Mouse (Mus musculus) hindbrain, embryonic 13.5 days (tissue): ENCODE measurements around the gene Arhgap25. TPM values are rescaled to one million over a fixed set of nuclear protein-coding genes. Genes with fewer than 3 reads are reported as not detected.

ENCODE experiments used
- ATAC-seq: fragments of 200-750 bp; cut with Nextera tagmentation; 2 replicates; pipeline ENCODE4 v1.8.0; 2017; ENCODE audit warnings: moderate TSS enrichment; ENCODE audit not compliant: low FRiP score
- H3K27ac ChIP-seq: fragments of 300-500 bp; sonication (generic); 2 replicates; pipeline ENCODE4 v1.5.1; 2015; ENCODE audit warnings: inconsistent platforms, mild to moderate bottlenecking, moderate library complexity
- H3K27me3 ChIP-seq: fragments of 300-500 bp; sonication (generic); 2 replicates; pipeline ENCODE4 v1.6.1; 2015; ENCODE audit warnings: mild to moderate bottlenecking, inconsistent platforms
- H3K36me3 ChIP-seq: fragments of 300-500 bp; sonication (generic); 2 replicates; pipeline ENCODE4 v1.6.1; 2015; ENCODE audit warnings: mild to moderate bottlenecking, inconsistent platforms
- H3K4me1 ChIP-seq: fragments of 300-500 bp; sonication (generic); replicated peaks from 2 replicates; pipeline ENCODE4 v1.6.1; 2015; ENCODE audit warnings: inconsistent platforms
- H3K4me2 ChIP-seq: fragments of 300-500 bp; sonication (generic); 2 replicates; pipeline ENCODE4 v1.6.1; 2015; ENCODE audit warnings: inconsistent platforms, mild to moderate bottlenecking, moderate library complexity
- H3K4me3 ChIP-seq: fragments of 300-500 bp; sonication (generic); 2 replicates; pipeline ENCODE4 v1.5.1; 2015; ENCODE audit warnings: mild to moderate bottlenecking, inconsistent platforms
- H3K9ac ChIP-seq: fragments of 300-500 bp; sonication (generic); 2 replicates; pipeline ENCODE4 v1.6.1; 2015; ENCODE audit warnings: mild to moderate bottlenecking, inconsistent platforms
- H3K9me3 ChIP-seq: fragments of 300-500 bp; sonication (generic); 2 replicates; pipeline ENCODE4 v1.6.1; 2016; ENCODE audit warnings: inconsistent platforms
- WGBS: fragments of 180-500 bp; shearing (Covaris S2); methylation state at CpG from one replicate; pipeline ENCODE4 v1.1.7; 2015; 5-methylcytosine and 5-hydroxymethylcytosine counted together
- polyA plus RNA-seq: library from polyadenylated mRNA; unstranded; fragments of >200 nt; fragmentation: Nextera tagmentation; extraction: Ambion mirVana; gene quantifications from 2 replicates; pipeline ENCODE4 v1.2.1, GENCODE M21; 2015

Gene Arhgap25
- polyA plus RNA-seq, 1 experiment from 2014 or later: 2.4 TPM

GRCm38 (mm10) chr6:87455507-87455906, 77.6 kb downstream of the Arhgap25 start:
- Histone ChIP-seq H3K36me3 (no peaks in the 10 kb centered on the region), H3K27me3 (no peaks in the 10 kb centered on the region), H3K4me2 (no peak overlapping the region), H3K27ac (no peak overlapping the region), H3K9me3 (no peaks in the 10 kb centered on the region), H3K4me3 (no peak overlapping the region), H3K4me1 (no peaks in the 10 kb centered on the region), H3K9ac (no peak overlapping the region)
- 83% methylated on average over 6 of the region's 6 CpGs for WGBS
- ATAC-seq: no peak

DNA sequence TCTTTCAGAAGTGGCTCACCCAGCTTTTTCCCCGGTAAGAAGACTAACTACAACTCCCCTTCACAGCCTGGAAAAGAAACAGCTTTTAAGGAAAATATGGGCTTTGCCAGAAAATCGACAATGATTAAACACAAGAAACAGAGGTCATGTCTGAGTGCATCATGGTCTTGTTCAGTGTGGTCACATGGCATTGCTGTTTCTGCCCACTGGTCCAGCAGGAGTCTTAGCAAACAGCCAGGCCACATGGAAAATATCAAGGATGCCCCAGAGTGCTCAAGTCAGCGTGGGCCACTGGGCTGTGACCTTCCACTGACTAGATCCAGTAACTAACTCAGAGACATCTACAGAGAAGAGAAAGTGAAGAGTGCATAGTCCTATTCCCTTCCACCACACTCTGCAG, 81.3 kb downstream of the Arhgap25 start:
- no peak for ATAC-seq
- H3K27me3 ChIP-seq: no peaks in the 10 kb centered on the region
- no peak overlapping the region for H3K27ac ChIP-seq
- no peak overlapping the region for H3K4me3 ChIP-seq
- H3K4me2 ChIP-seq: no peak overlapping the region
- H3K4me1 ChIP-seq: no peaks in the 10 kb centered on the region
- H3K9me3 ChIP-seq: no peaks in the 10 kb centered on the region
- no peak overlapping the region for H3K9ac ChIP-seq
- H3K36me3 ChIP-seq: no peaks in the 10 kb centered on the region
- WGBS: 74% methylated on average over 3 of the region's 3 CpGs

- H3K9ac ChIP-seq: no peak overlapping the region
- H3K27me3 ChIP-seq: no peaks in the 10 kb centered on the region
- ATAC-seq: no peak
- H3K36me3 ChIP-seq: no peaks in the 10 kb centered on the region
- H3K4me3 ChIP-seq: no peak overlapping the region
- H3K4me2 ChIP-seq: no peak overlapping the region
- H3K27ac ChIP-seq: no peak overlapping the region
- WGBS: 80% methylated on average over 3 of the region's 3 CpGs
- no peaks in the 10 kb centered on the region for H3K4me1 ChIP-seq
- H3K9me3 ChIP-seq: no peaks in the 10 kb centered on the region
Observed at GRCm38 (mm10) chr6:87451016-87451415, 82.0 kb downstream of the Arhgap25 start.

DNA sequence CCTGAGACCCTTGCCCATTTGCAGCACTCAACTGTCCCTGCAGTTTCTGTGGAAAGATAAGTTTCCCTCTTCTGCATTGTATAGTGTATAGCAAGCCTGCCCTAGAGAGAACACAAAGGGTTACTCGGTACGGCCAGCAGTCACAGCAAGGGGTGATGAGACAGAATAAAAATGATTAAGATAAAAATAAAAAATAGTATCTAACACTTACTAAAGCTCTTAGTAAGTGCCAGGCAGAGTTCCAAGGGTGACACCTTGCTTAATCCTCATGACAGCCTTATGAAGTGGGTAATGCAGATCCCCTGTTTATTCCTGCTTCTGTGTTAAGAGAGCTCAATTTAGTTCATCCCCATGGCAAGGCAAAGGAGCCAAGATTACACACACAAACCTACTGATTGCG, 83.5 kb downstream of the Arhgap25 start:
- no peaks in the 10 kb centered on the region for H3K4me1 ChIP-seq
- no peak for ATAC-seq
- no peaks in the 10 kb centered on the region for H3K36me3 ChIP-seq
- no peak overlapping the region for H3K4me2 ChIP-seq
- H3K4me3 ChIP-seq: no peak overlapping the region
- H3K9ac ChIP-seq: no peak overlapping the region
- no peak overlapping the region for H3K27ac ChIP-seq
- H3K27me3 ChIP-seq: no peaks in the 10 kb centered on the region
- 88% methylated on average over 3 of the region's 3 CpGs for WGBS
- no peaks in the 10 kb centered on the region for H3K9me3 ChIP-seq

- no peak overlapping the region for H3K4me2 ChIP-seq
- no peak overlapping the region for H3K27ac ChIP-seq
- WGBS: 89% methylated on average over 4 of the region's 4 CpGs
Observed at GRCm38 (mm10) chr6:87447217-87447616, 85.8 kb downstream of the Arhgap25 start.

GRCm38 (mm10) chr6:87445222-87445621, 87.8 kb downstream of the Arhgap25 start:
- H3K9ac ChIP-seq: no peak overlapping the region
- no peak overlapping the region for H3K4me3 ChIP-seq
- 77% methylated on average over 7 of the region's 7 CpGs for WGBS
- H3K27ac ChIP-seq: no peak overlapping the region
- no peaks in the 10 kb centered on the region for H3K36me3 ChIP-seq
- no peaks in the 10 kb centered on the region for H3K27me3 ChIP-seq
- no peaks in the 10 kb centered on the region for H3K9me3 ChIP-seq
- H3K4me2 ChIP-seq: no peak overlapping the region
- ATAC-seq: no peak
- no peaks in the 10 kb centered on the region for H3K4me1 ChIP-seq

More at GRCm38 (mm10) chr6:87447217-87447616, 85.8 kb downstream of the Arhgap25 start:
- H3K4me3 ChIP-seq: no peak overlapping the region
- H3K4me1 ChIP-seq: no peaks in the 10 kb centered on the region
- no peak for ATAC-seq
- H3K27me3 ChIP-seq: no peaks in the 10 kb centered on the region
- no peak overlapping the region for H3K9ac ChIP-seq
- no peaks in the 10 kb centered on the region for H3K9me3 ChIP-seq
- no peaks in the 10 kb centered on the region for H3K36me3 ChIP-seq

- H3K4me3 ChIP-seq: no peak overlapping the region
- H3K27me3 ChIP-seq: no peaks in the 10 kb centered on the region
- ATAC-seq: no peak
- H3K9ac ChIP-seq: no peak overlapping the region
- H3K4me2 ChIP-seq: no peak overlapping the region
- H3K9me3 ChIP-seq: no peaks in the 10 kb centered on the region
- H3K4me1 ChIP-seq: 0 out of 2 replicates have a peak, but pooled peaks cover 3% of the 10 kb centered on the region
- H3K36me3 ChIP-seq: no peaks in the 10 kb centered on the region
- 87% methylated on average over 11 of the region's 11 CpGs for WGBS
- H3K27ac ChIP-seq: no peak overlapping the region
Observed at GRCm38 (mm10) chr6:87443253-87443652, 89.8 kb downstream of the Arhgap25 start.

- Histone ChIP-seq H3K27me3 (no peaks in the 10 kb centered on the region), H3K4me1 (0 out of 2 replicates have a peak, but pooled peaks cover 5% of the 10 kb centered on the region), H3K4me3 (no peak overlapping the region), H3K4me2 (no peak overlapping the region), H3K27ac (no peak overlapping the region), H3K9me3 (no peaks in the 10 kb centered on the region), H3K36me3 (no peaks in the 10 kb centered on the region), H3K9ac (no peak overlapping the region)
- ATAC-seq: no peak
- 95% methylated on average over 8 of the region's 8 CpGs for WGBS
Observed at GRCm38 (mm10) chr6:87436745-87437144, 96.3 kb downstream of the Arhgap25 start.

DNA sequence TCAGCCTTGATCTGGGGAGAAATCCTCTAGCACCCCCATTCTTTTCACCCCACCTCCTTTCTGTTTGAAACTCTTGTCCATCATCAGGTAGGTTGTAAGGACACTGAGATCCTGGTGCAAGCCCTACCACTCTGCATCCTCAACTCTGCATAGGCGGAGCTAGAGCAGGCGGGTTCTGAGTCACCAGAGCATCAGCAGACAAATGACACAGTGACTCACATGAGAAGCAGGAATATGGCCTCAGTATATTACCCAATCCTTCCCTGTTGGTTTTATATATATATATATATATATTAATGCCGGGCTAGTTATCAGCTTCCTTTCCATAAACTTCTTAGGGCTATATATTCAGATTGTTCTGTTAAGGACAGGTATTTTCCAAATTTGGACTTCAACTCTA, 97.3 kb downstream of the Arhgap25 start:
- H3K27me3 ChIP-seq: no peaks in the 10 kb centered on the region
- H3K4me1 ChIP-seq: 0 out of 2 replicates have a peak, but pooled peaks cover 5% of the 10 kb centered on the region
- no peaks in the 10 kb centered on the region for H3K9me3 ChIP-seq
- H3K36me3 ChIP-seq: no peaks in the 10 kb centered on the region
- no peak overlapping the region for H3K4me3 ChIP-seq
- ATAC-seq: no peak
- H3K9ac ChIP-seq: no peak overlapping the region
- WGBS: 97% methylated on average over 3 of the region's 3 CpGs
- H3K27ac ChIP-seq: no peak overlapping the region
- no peak overlapping the region for H3K4me2 ChIP-seq

- no peak within 1 kb of the TSS for H3K9ac ChIP-seq
- ATAC-seq: no peak
- H3K27ac ChIP-seq: no peak within 1 kb of the TSS
- no peaks in the 10 kb centered on the region for H3K27me3 ChIP-seq
- WGBS: 81% methylated on average over 7 of the region's 7 CpGs
- 0 out of 2 replicates have a peak, but pooled peaks cover 4% of the 10 kb centered on the region for H3K4me1 ChIP-seq
- no peak within 1 kb of the TSS for H3K4me3 ChIP-seq
- no peak within 1 kb of the TSS for H3K4me2 ChIP-seq
- H3K36me3 ChIP-seq: no peaks in the 10 kb centered on the region
- H3K9me3 ChIP-seq: no peaks in the 10 kb centered on the region
Observed at GRCm38 (mm10) chr6:87428487-87429044, 104.5 kb downstream of the Arhgap25 start, which contains the start of gene Bmp10. Bmp10 (plus strand) TSS chr6:87428994.

DNA sequence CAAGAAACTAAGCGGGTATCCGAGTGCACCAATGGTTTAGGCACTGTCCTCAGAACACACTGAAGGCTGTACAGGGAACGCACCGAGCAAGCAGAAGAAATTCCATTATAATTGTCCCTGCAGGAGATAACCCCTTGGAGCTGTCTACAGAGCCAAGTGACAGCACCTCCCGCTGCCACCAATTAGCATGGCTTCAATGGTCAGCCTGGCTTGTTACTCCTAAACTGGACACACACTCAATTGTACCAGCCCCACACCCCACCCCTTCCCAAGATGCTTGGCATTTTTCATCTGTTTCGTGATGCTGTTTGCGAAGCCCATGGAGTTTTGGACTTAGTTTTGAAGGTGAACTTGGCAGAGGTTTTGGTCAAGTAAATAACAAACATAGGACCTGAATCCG, 105.4 kb downstream of the Arhgap25 start:
- Histone ChIP-seq H3K27ac (no peak overlapping the region), H3K36me3 (no peaks in the 10 kb centered on the region), H3K9me3 (no peaks in the 10 kb centered on the region), H3K4me3 (no peak overlapping the region), H3K9ac (no peak overlapping the region), H3K4me1 (0 out of 2 replicates have a peak, but pooled peaks cover 4% of the 10 kb centered on the region), H3K27me3 (no peaks in the 10 kb centered on the region), H3K4me2 (no peak overlapping the region)
- 52% methylated on average over 8 of the region's 8 CpGs for WGBS
- no peak for ATAC-seq

GRCm38 (mm10) chr6:87426954-87427353, 106.1 kb downstream of the Arhgap25 start:
- Histone ChIP-seq H3K9me3 (no peaks in the 10 kb centered on the region), H3K4me3 (no peak overlapping the region), H3K27me3 (no peaks in the 10 kb centered on the region), H3K36me3 (no peaks in the 10 kb centered on the region), H3K4me2 (no peak overlapping the region), H3K4me1 (0 out of 2 replicates have a peak, but pooled peaks cover 4% of the 10 kb centered on the region), H3K9ac (no peak overlapping the region), H3K27ac (no peak overlapping the region)
- WGBS: 85% methylated on average over 5 of the region's 5 CpGs
- ATAC-seq: no peak
